Mouse (Mus musculus): ENCODE measurements around the gene Hs3st5.

GRCm38 (mm10) chr10:36509477-36509876, 2.9 kb downstream of the Hs3st5 start:
- TF ChIP-seq CTCF (conservative IDR thresholded peaks at IDR 0.05; ENCODE audit: low read length) (no peak), POU5F1 (IDR thresholded peaks at IDR 0.05; ENCODE audit: borderline replicate concordance, low read length) (no peak)
